Mouse (Mus musculus) heart, embryonic 12.5 days (tissue): ENCODE measurements around the gene Bclaf3. TPM values are rescaled to one million over a fixed set of nuclear protein-coding genes. Genes with fewer than 3 reads are reported as not detected.
A peak's percentile ranks its signal among the peaks of the same experiment; 100 is the strongest.

Experiments used
- ATAC-seq: fragments of 200-750 bp; cut with Nextera tagmentation; 2 replicates; pipeline ENCODE4 v1.8.0; 2017; ENCODE audit warnings: moderate TSS enrichment, moderate library complexity; ENCODE audit not compliant: insufficient number of reproducible peaks, low FRiP score
- H3K27ac ChIP-seq: fragments of 300-500 bp; sonication (generic); 2 replicates; pipeline ENCODE4 v1.5.1; 2016; ENCODE audit warnings: mild to moderate bottlenecking, moderate library complexity; ENCODE audit not compliant: poor library complexity, severe bottlenecking
- H3K27me3 ChIP-seq: fragments of 300-500 bp; sonication (generic); replicated peaks from 2 replicates; pipeline ENCODE4 v1.6.1; 2016; ENCODE audit warnings: mild to moderate bottlenecking, moderate library complexity
- H3K36me3 ChIP-seq: fragments of 300-500 bp; sonication (generic); 2 replicates; pipeline ENCODE4 v1.6.1; 2016; ENCODE audit warnings: mild to moderate bottlenecking, moderate library complexity
- H3K4me1 ChIP-seq: fragments of 300-500 bp; sonication (generic); replicated peaks from 2 replicates; pipeline ENCODE4 v1.6.1; 2016; ENCODE audit warnings: mild to moderate bottlenecking
- H3K4me2 ChIP-seq: fragments of 300-500 bp; sonication (generic); 2 replicates; pipeline ENCODE4 v1.6.1; 2016; ENCODE audit warnings: mild to moderate bottlenecking, moderate library complexity
- H3K4me3 ChIP-seq: fragments of 300-500 bp; sonication (generic); 2 replicates; pipeline ENCODE4 v1.5.1; 2016; ENCODE audit warnings: mild to moderate bottlenecking
- H3K9ac ChIP-seq: fragments of 300-500 bp; sonication (generic); 2 replicates; pipeline ENCODE4 v1.6.1; 2016; ENCODE audit warnings: mild to moderate bottlenecking, moderate library complexity
- H3K9me3 ChIP-seq: fragments of 300-500 bp; sonication (generic); replicated peaks from 2 replicates; pipeline ENCODE4 v1.6.1; 2016; ENCODE audit warnings: mild to moderate bottlenecking, moderate library complexity
- WGBS: fragments of 180-500 bp; shearing (Covaris S2); methylation state at CpG from one replicate; pipeline ENCODE4 v1.1.7; 2016; 5-methylcytosine and 5-hydroxymethylcytosine counted together
- polyA plus RNA-seq: library from polyadenylated mRNA; unstranded; fragments of >200 nt; fragmentation: Nextera tagmentation; extraction: Ambion mirVana; gene quantifications from 2 replicates; pipeline ENCODE4 v1.2.1, GENCODE M21; 2016

Bclaf3 gene
- polyA plus RNA-seq, 1 experiment from 2014 or later = 16.7 TPM

- Histone ChIP-seq H3K4me2 (peak overlapping the region; percentile 87), H3K4me1 (peaks cover 7% of the 10 kb centered on the region; the same call in 1 of the 2 replicates), H3K27me3 (no peaks in the 10 kb centered on the region; the same call in 1 of the 2 replicates), H3K9ac (peak overlapping the region; percentile 78), H3K9me3 (no peaks in the 10 kb centered on the region), H3K4me3 (peak overlapping the region; percentile 72), H3K27ac (peak overlapping the region; percentile 18; the same call in 1 of the 2 replicates), H3K36me3 (no peaks in the 10 kb centered on the region)
- peak; percentile 82 for ATAC-seq
- 15% methylated on average over 56 of the region's 56 CpGs for WGBS
Measured at GRCm38 (mm10) chrX:159627588-159628566, 101.4 kb downstream of the Bclaf3 start.

DNA sequence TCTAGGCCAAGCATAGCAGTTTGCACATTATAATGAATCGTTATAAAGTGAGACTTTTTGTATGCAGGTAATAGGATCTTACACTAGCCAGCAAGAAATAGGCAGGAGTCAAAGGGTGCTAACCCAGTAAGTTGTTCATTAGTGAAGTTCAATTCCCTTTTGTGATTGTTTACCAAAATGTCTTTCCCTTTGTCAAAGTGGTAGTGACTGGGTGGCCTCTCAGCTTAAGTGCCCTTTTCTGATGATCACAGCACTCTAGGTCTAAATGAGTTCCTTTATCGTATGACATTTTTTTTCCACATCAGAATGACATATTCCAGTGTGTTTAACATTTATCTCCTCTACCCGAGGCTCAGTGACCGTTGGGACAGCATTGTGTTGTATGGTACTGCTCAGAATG is 102.1 kb downstream of the Bclaf3 start:
- Histone ChIP-seq H3K4me3 (peak overlapping the region; percentile 72), H3K27ac (no peak overlapping the region), H3K4me1 (peaks cover 7% of the 10 kb centered on the region; the same call in 1 of the 2 replicates), H3K9me3 (no peaks in the 10 kb centered on the region), H3K36me3 (no peaks in the 10 kb centered on the region), H3K4me2 (peak overlapping the region; percentile 87), H3K9ac (no peak overlapping the region), H3K27me3 (no peaks in the 10 kb centered on the region; the same call in 1 of the 2 replicates)
- ATAC-seq = no peak
- 37% methylated on average over 4 of the region's 4 CpGs for WGBS

GRCm38 (mm10) chrX:159629203-159629602 is 102.7 kb downstream of the Bclaf3 start:
- ATAC-seq = no peak
- Histone ChIP-seq H3K4me1 (peaks cover 7% of the 10 kb centered on the region; the same call in 1 of the 2 replicates), H3K4me3 (no peak overlapping the region), H3K4me2 (0 out of 2 replicates have a peak overlapping the region, but pooled peaks have one; percentile 87), H3K27me3 (no peaks in the 10 kb centered on the region; the same call in 1 of the 2 replicates), H3K36me3 (no peaks in the 10 kb centered on the region), H3K9me3 (no peaks in the 10 kb centered on the region), H3K27ac (no peak overlapping the region), H3K9ac (no peak overlapping the region)
- 34% methylated on average over 2 of the region's 2 CpGs for WGBS

DNA sequence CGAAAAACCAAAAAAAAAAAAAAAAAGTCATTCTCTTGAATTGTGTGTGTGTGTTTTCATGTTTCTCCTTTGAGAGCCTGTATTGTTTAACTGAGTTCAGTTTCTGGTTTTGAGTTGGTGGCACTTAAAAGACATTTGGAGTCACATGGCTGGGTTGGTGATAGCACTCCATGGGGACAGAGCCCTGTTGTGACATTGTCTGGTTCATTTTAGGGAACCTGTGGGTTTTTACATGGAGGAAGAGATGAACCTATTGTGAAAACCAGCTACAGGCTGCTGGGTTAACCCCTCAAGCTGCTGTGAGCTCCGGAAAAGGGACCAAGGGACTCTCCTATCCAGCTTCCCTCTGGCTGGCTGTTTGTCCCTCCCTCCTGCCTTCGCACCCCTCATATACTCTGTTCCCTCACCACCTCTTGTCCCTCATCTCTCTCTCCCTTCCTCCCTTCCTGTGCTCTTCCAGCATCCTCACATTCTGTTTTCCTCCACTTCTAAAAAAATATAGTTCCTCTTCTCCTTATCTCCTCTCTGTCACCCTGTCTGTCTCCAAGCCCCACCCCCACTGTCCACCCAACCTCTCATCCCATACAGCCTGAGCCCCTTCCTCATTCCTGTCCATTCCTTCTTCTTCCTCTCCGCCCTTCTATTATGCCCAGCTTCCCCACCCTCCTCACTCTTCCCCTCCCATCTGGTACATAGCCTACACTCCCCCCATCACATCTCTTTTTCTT is 112.2 kb downstream of the Bclaf3 start:
- Histone ChIP-seq H3K4me3 (no peak overlapping the region), H3K9me3 (no peaks in the 10 kb centered on the region), H3K36me3 (no peaks in the 10 kb centered on the region), H3K27me3 (no peaks in the 10 kb centered on the region), H3K9ac (no peak overlapping the region), H3K4me1 (0 out of 2 replicates have a peak, but pooled peaks cover 3% of the 10 kb centered on the region), H3K4me2 (no peak overlapping the region), H3K27ac (no peak overlapping the region)
- 62% methylated on average over 4 of the region's 4 CpGs for WGBS
- no peak for ATAC-seq

- Histone ChIP-seq H3K4me1 (0 out of 2 replicates have a peak, but pooled peaks cover 3% of the 10 kb centered on the region), H3K27me3 (no peaks in the 10 kb centered on the region), H3K4me3 (no peak overlapping the region), H3K9ac (no peak overlapping the region), H3K4me2 (no peak overlapping the region), H3K27ac (no peak overlapping the region), H3K9me3 (no peaks in the 10 kb centered on the region), H3K36me3 (no peaks in the 10 kb centered on the region)
- ATAC-seq = no peak
- 53% methylated on average over 4 of the region's 4 CpGs for WGBS
Measured at GRCm38 (mm10) chrX:159639991-159640390, 113.5 kb downstream of the Bclaf3 start.

Other genes with a start within 250 kb of the Bclaf3 start
- gene Eif1ax, start 154.5 kb upstream of the Bclaf3 start, polyA plus RNA-seq = 101 and 105 TPM in 2 replicates
- gene Map7d2, start 112.1 kb upstream of the Bclaf3 start, polyA plus RNA-seq = 0.62 and 0.78 TPM in 2 replicates
- gene Sh3kbp1, start 100.6 kb downstream of the Bclaf3 start, polyA plus RNA-seq = 85.3 and 92.7 TPM in 2 replicates